Mouse (Mus musculus) MEL (cell line): ENCODE data around the gene Gm17655. TPM values are rescaled to one million over a fixed set of nuclear protein-coding genes. Genes with fewer than 3 reads are reported as not detected.

Source experiments
- DNase-seq: peaks from one replicate; pipeline ENCODE4 v3.0.0; 2011; ENCODE audit warnings: low read depth, low spot score
- H3K27ac ChIP-seq: 2 replicates; pipeline ENCODE4 v1.5.1; 2012; ENCODE audit warnings: low read depth, mild to moderate bottlenecking, control low read depth, low read length, moderate library complexity; ENCODE audit not compliant: control insufficient read depth
- H3K27me3 ChIP-seq, 2 experiments: fragments of 150-350 bp in 1 of 2; sonication (generic) in 1 of 2; 2 replicates each; pipeline ENCODE4 v1.6.1; 2012; ENCODE audit warnings: low read length in 2 of 2, mild to moderate bottlenecking in 2 of 2, improper control_type of control experiment in 1 of 2, moderate library complexity in 1 of 2; ENCODE audit not compliant: insufficient read depth in 2 of 2, control insufficient read depth in 1 of 2
- H3K36me3 ChIP-seq, 2 experiments: 2 replicates each; pipeline ENCODE4 v1.6.1; 2012 to 2014; ENCODE audit warnings: low read length in 2 of 2, improper control_type of control experiment in 1 of 2, inconsistent platforms in 1 of 2, mild to moderate bottlenecking in 1 of 2; ENCODE audit not compliant: insufficient read depth in 2 of 2, control insufficient read depth in 1 of 2
- H3K4me1 ChIP-seq, 2 experiments: fragments of 150-350 bp in 1 of 2; sonication (generic) in 1 of 2; 2 replicates each; pipeline ENCODE4 v1.6.1; 2012; ENCODE audit warnings: low read length in 2 of 2, improper control_type of control experiment in 1 of 2, mild to moderate bottlenecking in 1 of 2; ENCODE audit not compliant: insufficient read depth in 2 of 2, control insufficient read depth in 1 of 2
- H3K4me3 ChIP-seq, 2 experiments: fragments of 150-350 bp in 1 of 2; sonication (generic) in 1 of 2; 2 replicates each; pipeline ENCODE4 v1.5.1; 2012; ENCODE audit warnings: low read depth in 2 of 2, low read length in 2 of 2, mild to moderate bottlenecking in 2 of 2, moderate library complexity in 2 of 2, control low read depth in 1 of 2, improper control_type of control experiment in 1 of 2; ENCODE audit not compliant: control insufficient read depth in 1 of 2, insufficient read depth in 1 of 2
- H3K79me2 ChIP-seq: 2 replicates; pipeline ENCODE4 v1.6.1; 2012; ENCODE audit warnings: mild to moderate bottlenecking, low read length, moderate library complexity; ENCODE audit not compliant: control insufficient read depth, poor library complexity, insufficient read depth
- H3K9ac ChIP-seq: 2 replicates; pipeline ENCODE4 v1.6.1; 2012; ENCODE audit warnings: low read depth, mild to moderate bottlenecking, control low read depth, low read length, moderate library complexity; ENCODE audit not compliant: control insufficient read depth, poor library complexity, severe bottlenecking
- H3K9me3 ChIP-seq: fragments of 150-350 bp; sonication (generic); replicated peaks from 2 replicates; pipeline ENCODE4 v1.6.1; 2012; ENCODE audit warnings: mild to moderate bottlenecking, low read length, improper control_type of control experiment, moderate library complexity; ENCODE audit not compliant: insufficient read depth
- BHLHE40 ChIP-seq: IDR thresholded peaks from 2 replicates; pipeline ENCODE4 v1.6.1; 2012; ENCODE audit warnings: low read depth, mild to moderate bottlenecking, inconsistent platforms, low read length, improper control_type of control experiment, borderline replicate concordance
- CHD1 ChIP-seq: IDR thresholded peaks from 2 replicates; pipeline ENCODE4 v1.6.1; 2012; ENCODE audit warnings: low read depth, mild to moderate bottlenecking, inconsistent platforms, low read length, improper control_type of control experiment
- CHD2 ChIP-seq: IDR thresholded peaks from 2 replicates; pipeline ENCODE4 v1.6.1; 2011; ENCODE audit warnings: low read length, improper control_type of control experiment
- E2F4 ChIP-seq: IDR thresholded peaks from 2 replicates; pipeline ENCODE4 v1.6.1; 2011; ENCODE audit warnings: low read depth, low read length, improper control_type of control experiment, borderline replicate concordance
- GATA1 ChIP-seq: IDR thresholded peaks from 2 replicates; pipeline ENCODE4 v1.6.1; 2011; ENCODE audit warnings: low read depth, low read length, improper control_type of control experiment
- JUND ChIP-seq: IDR thresholded peaks from 2 replicates; pipeline ENCODE4 v1.6.1; 2011; ENCODE audit warnings: low read depth, mild to moderate bottlenecking, improper control_type of control experiment, low read length
- KAT2A ChIP-seq: conservative IDR thresholded peaks from 2 replicates; pipeline ENCODE4 v1.6.1; 2012; ENCODE audit warnings: low read depth, low read length, improper control_type of control experiment, inconsistent platforms
- NELFE ChIP-seq: IDR thresholded peaks from 2 replicates; pipeline ENCODE4 v1.6.1; 2011; ENCODE audit warnings: low read depth, low read length, improper control_type of control experiment
- POLR2A ChIP-seq, 2 experiments: IDR thresholded peaks; 2 replicates each; pipeline ENCODE4 v1.6.1; 2011 to 2012; ENCODE audit warnings: low read length in 2 of 2, mild to moderate bottlenecking in 2 of 2, control low read depth in 1 of 2, improper control_type of control experiment in 1 of 2, low read depth in 1 of 2, moderate library complexity in 1 of 2; ENCODE audit not compliant: control insufficient read depth in 1 of 2, insufficient read depth in 1 of 2, poor library complexity in 1 of 2
- SIN3A ChIP-seq: IDR thresholded peaks from 2 replicates; pipeline ENCODE4 v1.6.1; 2012; ENCODE audit warnings: low read length, improper control_type of control experiment, inconsistent platforms
- SMC3 ChIP-seq: IDR thresholded peaks from 2 replicates; pipeline ENCODE4 v1.6.1; 2011; ENCODE audit warnings: low read depth, low read length, improper control_type of control experiment
- TBP ChIP-seq: IDR thresholded peaks from 2 replicates; pipeline ENCODE4 v1.8.0; 2011; ENCODE audit warnings: low read depth, low read length, improper control_type of control experiment
- ZC3H11A ChIP-seq: IDR thresholded peaks from 2 replicates; pipeline ENCODE4 v1.6.1; 2012; ENCODE audit warnings: low read depth, mild to moderate bottlenecking, inconsistent platforms, low read length, improper control_type of control experiment
- ZKSCAN1 ChIP-seq: IDR thresholded peaks from 2 replicates; pipeline ENCODE4 v1.6.1; 2012; ENCODE audit warnings: low read depth, mild to moderate bottlenecking, inconsistent platforms, low read length, improper control_type of control experiment, moderate library complexity
- ZMIZ1 ChIP-seq: IDR thresholded peaks from 2 replicates; pipeline ENCODE4 v1.6.1; 2012; ENCODE audit warnings: low read depth, mild to moderate bottlenecking, inconsistent platforms, low read length, improper control_type of control experiment, moderate library complexity
- ZNF384 ChIP-seq: IDR thresholded peaks from 2 replicates; pipeline ENCODE4 v1.6.1; 2012; ENCODE audit warnings: low read depth, mild to moderate bottlenecking, inconsistent platforms, low read length, improper control_type of control experiment
- polyA plus RNA-seq, 2 experiments: library from polyadenylated mRNA; stranded (reverse) in 1 of 2; unstranded in 1 of 2; fragments of >175 nt in 1 of 2; fragments of >200 nt in 1 of 2; gene quantifications; 2 replicates each; pipeline versions ENCODE4 v1.2.1 to v1.2.4; 2012; ENCODE audit warnings: low replicate concordance in 2 of 2, low read depth in 1 of 2; ENCODE audit not compliant: insufficient read length in 2 of 2, insufficient read depth in 1 of 2, missing spikeins in 1 of 2
- total RNA-seq: library from RNA; depleted of rRNA; stranded (reverse); fragments of 300-350 nt; gene quantifications from 2 replicates; pipeline ENCODE4 v1.2.3, GENCODE M21; 2012

Gene Gm17655
- total and polyA plus RNA-seq, 3 experiments: 2.2 to 259 (median 2.9) TPM

- H3K36me3 ChIP-seq: peaks cover 0 to 2% of the 10 kb centered on the region in 2 experiments; a peak in 1 of 4 replicates
- H3K27me3 ChIP-seq: no peaks in the 10 kb centered on the region
- H3K27ac ChIP-seq: no peak within 1 kb of the TSS
- peaks cover 1 to 5% of the 10 kb centered on the region in 2 experiments; a peak in 1 of 4 replicates for H3K4me1 ChIP-seq
- no peak within 1 kb of the TSS for H3K4me3 ChIP-seq
- no peak for TF ChIP-seq SMC3
- no peak for TF ChIP-seq JUND
- no peak for TF ChIP-seq TBP
- TF ChIP-seq NELFE: no peak
- no peak for TF ChIP-seq CHD2
- TF ChIP-seq ZKSCAN1: peak; percentile 56; the same call in 1 of the 2 replicates
- no peak for DNase-seq
- no peaks in the 10 kb centered on the region for H3K9me3 ChIP-seq
- H3K9ac ChIP-seq: no peak within 1 kb of the TSS
- no peaks in the 10 kb centered on the region for H3K79me2 ChIP-seq
Observed at GRCm38 (mm10) chr5:110099656-110100580, 27.6 kb upstream of the Gm17655 start, which contains the start of gene Plcxd1. Gene Plcxd1 (plus strand): TSS chr5:110099969.

- Histone ChIP-seq H3K27me3 (no peaks in the 10 kb centered on the region), H3K36me3 (0 out of 4 replicates have a peak, but pooled peaks cover 0 to 2% of the 10 kb centered on the region in 2 experiments), H3K4me1 (peaks cover 1 to 5% of the 10 kb centered on the region in 2 experiments; a peak in 1 of 4 replicates), H3K27ac (no peak overlapping the region), H3K9ac (no peak overlapping the region), H3K79me2 (no peaks in the 10 kb centered on the region), H3K4me3 (no peak overlapping the region), H3K9me3 (no peaks in the 10 kb centered on the region)
- DNase-seq: no peak
- TF ChIP-seq CHD1: no peak
- no peak for TF ChIP-seq ZMIZ1
- TF ChIP-seq ZNF384: no peak
- no peak for TF ChIP-seq BHLHE40
- TF ChIP-seq E2F4: no peak
- TF ChIP-seq POLR2A (IDR thresholded peaks at IDR 0.05; ENCODE audit: control insufficient read depth in 1 of 2, insufficient read depth in 1 of 2, low read depth in 1 of 2, low read length in 2 of 2, poor library complexity in 1 of 2): no peak
Observed at GRCm38 (mm10) chr5:110098991-110099477, 26.7 kb upstream of the Gm17655 start.

GRCm38 (mm10) chr5:110094847-110095213 lies 22.5 kb upstream of the Gm17655 start:
- H3K4me1 ChIP-seq: peaks cover 1 to 5% of the 10 kb centered on the region in 2 experiments; a peak in 1 of 4 replicates
- peak overlapping the region; percentile 68 to 82 for H3K4me3 ChIP-seq
- DNase-seq: no peak
- 0 out of 4 replicates have a peak, but pooled peaks cover 0 to 2% of the 10 kb centered on the region in 2 experiments for H3K36me3 ChIP-seq
- no peaks in the 10 kb centered on the region; the same call in 1 of the 2 replicates for H3K79me2 ChIP-seq
- TF ChIP-seq GATA1 (no peak), NELFE (no peak), POLR2A (IDR thresholded peaks at IDR 0.05; ENCODE audit: control insufficient read depth in 1 of 2, insufficient read depth in 1 of 2, low read depth in 1 of 2, low read length in 2 of 2, poor library complexity in 1 of 2) (0 out of 4 replicates have a peak, but pooled peaks of 1 of the 2 experiments have one; percentile 9), KAT2A (no peak), SIN3A (no peak), ZC3H11A (no peak)
- H3K9me3 ChIP-seq: no peaks in the 10 kb centered on the region
- H3K27ac ChIP-seq: peak overlapping the region; percentile 75
- H3K9ac ChIP-seq: peak overlapping the region; percentile 75
- no peaks in the 10 kb centered on the region for H3K27me3 ChIP-seq
